Mouse (Mus musculus) thymus, adult 2 months (tissue): ENCODE results near the gene Rab3a.

ENCODE experiments used
- CTCF ChIP-seq: fragments of 200-500 bp; IDR thresholded peaks from 2 replicates; pipeline ENCODE4 v1.5.1; 2012; ENCODE audit warnings: mild to moderate bottlenecking, control low read depth, low read length, moderate library complexity, borderline replicate concordance; ENCODE audit not compliant: control insufficient read depth, poor library complexity, insufficient read depth; ENCODE audit errors: extremely low read depth
- POLR2A ChIP-seq: fragments of 200-500 bp; IDR thresholded peaks from 2 replicates; pipeline ENCODE4 v1.6.1; 2012; ENCODE audit warnings: mild to moderate bottlenecking, low read length, control low read depth, moderate library complexity; ENCODE audit not compliant: control insufficient read depth, poor library complexity, insufficient read depth; ENCODE audit errors: extremely low read depth

DNA sequence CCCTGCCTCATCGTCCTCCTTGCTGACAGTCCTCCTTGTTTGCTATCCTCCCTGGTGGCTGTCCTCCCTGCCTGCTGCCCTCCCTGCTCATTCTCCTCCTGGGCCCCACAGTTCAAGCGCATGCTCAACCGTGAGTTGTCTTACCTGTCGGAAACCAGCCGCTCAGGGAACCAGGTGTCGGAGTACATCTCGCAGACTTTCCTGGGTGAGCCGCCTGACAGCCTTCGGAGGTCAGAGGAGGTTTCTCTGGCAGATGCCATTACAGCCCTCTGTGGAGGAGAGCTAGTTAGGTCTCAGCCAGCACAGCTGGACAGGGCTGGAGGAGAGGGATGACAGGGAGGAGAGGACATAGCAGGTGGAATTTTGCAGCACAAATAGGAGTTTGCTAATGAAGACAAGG lies 7.8 kb upstream of the Rab3a start:
- TF ChIP-seq POLR2A (no peak), CTCF (no peak)
